Mouse (Mus musculus) thymus, adult 2 months (tissue): ENCODE data around the gene Zfyve19.

Experiments
- CTCF ChIP-seq: fragments of 200-500 bp; IDR thresholded peaks from 2 replicates; pipeline ENCODE4 v1.5.1; 2012; ENCODE audit warnings: mild to moderate bottlenecking, control low read depth, low read length, moderate library complexity, borderline replicate concordance; ENCODE audit not compliant: control insufficient read depth, poor library complexity, insufficient read depth; ENCODE audit errors: extremely low read depth
- POLR2A ChIP-seq: fragments of 200-500 bp; IDR thresholded peaks from 2 replicates; pipeline ENCODE4 v1.6.1; 2012; ENCODE audit warnings: mild to moderate bottlenecking, low read length, control low read depth, moderate library complexity; ENCODE audit not compliant: control insufficient read depth, poor library complexity, insufficient read depth; ENCODE audit errors: extremely low read depth

DNA sequence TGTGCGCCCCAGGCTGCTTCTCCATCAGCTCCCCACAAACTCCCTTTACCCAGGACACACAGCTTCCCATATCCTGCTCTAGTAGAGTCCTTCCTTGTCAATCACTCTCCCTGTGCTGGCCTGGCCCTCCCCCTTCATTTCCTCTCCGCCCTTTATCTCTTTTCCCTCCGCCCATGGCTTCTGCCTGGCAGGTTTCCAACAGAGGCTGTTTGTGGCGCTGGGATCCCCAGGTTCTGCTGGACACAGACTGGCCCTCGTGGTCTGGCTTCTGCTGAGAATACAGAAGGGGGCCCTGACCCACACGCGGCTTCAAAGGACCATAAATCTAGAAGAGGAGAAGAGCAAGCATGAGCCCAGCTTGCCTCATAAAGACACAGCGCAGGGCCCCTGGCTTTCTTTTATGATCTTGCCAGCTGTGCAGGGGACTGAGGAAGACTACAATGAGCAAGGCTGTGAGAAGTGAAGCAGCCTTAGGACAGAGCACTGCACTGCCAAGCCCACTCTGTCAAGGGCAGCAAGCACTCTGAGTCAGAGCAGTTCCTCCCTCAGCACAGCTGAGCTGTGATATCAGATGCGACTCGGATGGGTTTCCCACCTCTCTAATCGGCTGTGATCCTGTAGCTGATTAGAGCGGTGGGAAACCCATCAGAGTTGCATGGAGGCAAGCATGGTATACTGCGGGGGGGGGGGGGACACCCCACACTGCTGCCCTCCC, 35.4 kb upstream of the Zfyve19 start:
- TF ChIP-seq CTCF (no peak), POLR2A (no peak)
